Mouse (Mus musculus) Patski (cell line): ENCODE data around the gene Tomm34. TPM values are rescaled to one million over a fixed set of nuclear protein-coding genes. Genes with fewer than 3 reads are reported as not detected.

Experiments used
- ATAC-seq: fragments of 100-300 bp; one replicate; pipeline ENCODE4 v1.8.0; 2021
- CTCF ChIA-PET: fragments of 350-600 bp; sonication (Branson Sonifier 250); formaldehyde crosslinking; loops from one replicate; lab custom pipeline; 2022; ENCODE audit warnings: inconsistent platforms; lab: Charles Lee
- POLR2A ChIA-PET: fragments of 350-600 bp; sonication (Branson Sonifier 250); formaldehyde crosslinking; loops from one replicate; lab custom pipeline; 2022; ENCODE audit warnings: antibody characterized with exemption, inconsistent platforms; lab: Charles Lee
- DNase-seq: peaks from one replicate; pipeline ENCODE4 v3.0.0-alpha.2; 2011; ENCODE audit warnings: low read depth, low spot score
- H3K27me3 ChIP-seq: fragments of 371-371 bp; one replicate; pipeline ENCODE4 v1.5.1; 2021
- CTCF ChIP-seq: fragments of 100-300 bp; IDR thresholded peaks from one replicate; pipeline ENCODE4 v1.5.1; 2021
- in situ Hi-C: fragments of 300-500 bp; cut with MboI; formaldehyde crosslinking; loops from 3 replicates; pipeline ENCODE4 v1.11.1; 2018; ENCODE audit warnings: low pct_unique_long_range_greater_than_20kb, mixed read lengths
- polyA plus RNA-seq: library from polyadenylated mRNA; unstranded; gene quantifications from one replicate; pipeline ENCODE4 v1.2.3, GENCODE M21; 2021

Gene Tomm34
- polyA plus RNA-seq, 1 experiment from 2014 or later: 58.3 TPM

DNA sequence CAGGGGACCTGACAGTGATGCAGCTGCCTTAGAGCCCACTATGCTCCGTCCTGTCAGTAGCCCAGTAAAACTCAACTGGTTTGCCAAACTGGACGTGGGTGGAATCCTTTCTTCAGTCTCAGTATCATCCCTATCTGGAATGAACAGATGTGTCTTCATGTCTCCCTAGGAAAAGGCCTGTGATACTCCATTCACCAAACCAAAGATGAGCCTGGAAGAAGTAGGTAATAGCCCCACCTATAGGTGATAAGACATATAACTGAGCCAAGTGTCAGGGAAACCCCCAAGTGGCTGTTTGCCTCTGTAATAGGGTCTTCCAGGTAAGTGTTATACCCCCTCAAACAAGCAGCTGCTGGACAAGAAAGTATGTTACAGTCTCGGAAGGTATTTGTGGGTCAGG, 52.1 kb downstream of the Tomm34 start:
- CTCF ChIA-PET: no interaction called here
- DNase-seq (no peak), ATAC-seq (no peak)
- TF ChIP-seq CTCF: no peak
- H3K27me3 ChIP-seq: no peaks in the 10 kb centered on the region
- in situ Hi-C loops: no loop called here
- POLR2A ChIA-PET: no interaction called here

DNA sequence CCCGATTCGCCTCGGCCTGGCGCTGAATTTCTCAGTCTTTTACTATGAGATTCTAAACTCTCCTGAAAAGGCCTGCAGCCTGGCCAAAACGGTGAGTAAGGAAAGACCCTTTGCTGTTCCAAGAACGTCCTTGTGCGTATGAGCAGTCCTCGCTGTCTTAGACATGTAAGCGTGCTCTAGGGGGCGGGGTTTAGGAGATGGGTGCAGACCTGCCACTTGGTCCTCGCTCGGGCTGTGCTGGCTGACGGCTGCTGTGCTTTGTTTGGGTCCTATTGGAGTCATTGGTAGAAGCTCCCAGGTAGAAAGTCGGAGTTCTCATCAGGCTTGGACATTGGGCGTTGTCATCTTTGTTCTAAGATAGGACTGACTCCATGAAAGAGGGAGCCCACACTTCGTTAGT, 55.7 kb downstream of the Tomm34 start:
- in situ Hi-C loops: no loop called here
- no peak for TF ChIP-seq CTCF
- ATAC-seq (no peak), DNase-seq (no peak)
- ChIA-PET POLR2A (no interaction called here), CTCF (no interaction called here)
- H3K27me3 ChIP-seq: no peaks in the 10 kb centered on the region

DNA sequence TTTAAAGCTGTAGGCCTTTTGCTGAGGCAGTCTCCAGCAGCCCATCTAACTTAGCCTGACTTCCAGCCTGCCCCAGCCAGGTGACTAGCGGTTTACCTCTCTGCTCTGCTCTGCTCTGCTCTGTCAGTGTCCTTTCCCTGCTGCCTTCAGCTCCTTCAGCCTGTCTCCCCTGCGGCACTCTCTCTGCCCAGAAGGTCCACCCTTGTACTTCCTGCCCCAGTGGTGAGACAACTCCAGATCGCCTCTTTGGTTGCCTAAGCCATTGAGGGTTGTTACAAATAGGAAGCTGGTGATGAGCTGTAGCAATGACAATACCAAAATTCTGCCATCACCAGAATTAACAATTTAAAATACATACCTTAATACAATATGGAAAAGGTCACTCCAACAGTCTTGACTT, 60.0 kb downstream of the Tomm34 start:
- POLR2A ChIA-PET: no interaction called here
- in situ Hi-C loops: no loop called here
- DNase-seq (no peak), ATAC-seq (no peak)
- CTCF ChIA-PET: interaction anchor here (1.2 to 1.7 kb wide), 2 partner anchors 10 to 13 kb away, joined by 4 read pairs; no protein-coding TSS in a partner anchor
- no peak for TF ChIP-seq CTCF
- H3K27me3 ChIP-seq: no peaks in the 10 kb centered on the region

DNA sequence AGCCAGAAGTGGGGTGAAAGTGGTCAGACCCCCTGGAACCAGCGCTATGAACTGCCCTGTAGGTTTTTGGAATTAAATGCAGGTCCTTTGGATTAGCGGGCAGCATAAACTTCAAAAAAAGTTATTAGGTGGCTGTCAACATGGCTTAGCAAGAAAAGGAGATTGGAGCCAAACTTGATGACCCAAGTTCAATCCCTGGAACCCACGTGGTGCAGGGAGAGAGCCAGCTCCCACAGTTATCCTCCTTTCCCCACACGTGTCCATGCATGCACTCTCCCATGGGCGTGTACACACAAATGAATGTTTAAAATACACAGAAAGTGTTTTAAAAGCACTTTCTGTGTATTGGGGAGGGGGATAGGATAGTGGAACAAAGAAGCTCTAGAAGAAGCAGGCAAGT, 60.5 kb downstream of the Tomm34 start:
- in situ Hi-C loops: no loop called here
- no peaks in the 10 kb centered on the region for H3K27me3 ChIP-seq
- TF ChIP-seq CTCF: no peak
- POLR2A ChIA-PET: no interaction called here
- CTCF ChIA-PET: interaction anchor here (1.7 kb wide), 1 partner anchor 13 kb away, joined by 4 read pairs; no protein-coding TSS in a partner anchor
- ATAC-seq (no peak), DNase-seq (no peak)

- TF ChIP-seq CTCF: no peak
- H3K27me3 ChIP-seq: no peaks in the 10 kb centered on the region
- ATAC-seq: no peak
- no peak for DNase-seq
- POLR2A ChIA-PET: interaction anchor here (1.3 kb wide), 2 partner anchors 10 to 12 kb away, joined by 4 read pairs; no protein-coding TSS in a partner anchor
- CTCF ChIA-PET: interaction anchor here (0.9 kb wide), 1 partner anchor 139 kb away, joined by 3 read pairs; no protein-coding TSS in a partner anchor
- in situ Hi-C loops: no loop called here
These were observed 61.7 kb downstream of the Tomm34 start for GRCm38 (mm10) chr2:164009227-164009626.

- ChIA-PET CTCF (no interaction called here), POLR2A (interaction anchor here (1.3 kb wide), 1 partner anchor 9 kb away, joined by 4 read pairs; no protein-coding TSS in a partner anchor)
- in situ Hi-C loops: no loop called here
- ATAC-seq: no peak
- H3K27me3 ChIP-seq: no peaks in the 10 kb centered on the region
- no peak for DNase-seq
- TF ChIP-seq CTCF: no peak
These were observed 62.9 kb downstream of the Tomm34 start for GRCm38 (mm10) chr2:164007987-164008545.

DNA sequence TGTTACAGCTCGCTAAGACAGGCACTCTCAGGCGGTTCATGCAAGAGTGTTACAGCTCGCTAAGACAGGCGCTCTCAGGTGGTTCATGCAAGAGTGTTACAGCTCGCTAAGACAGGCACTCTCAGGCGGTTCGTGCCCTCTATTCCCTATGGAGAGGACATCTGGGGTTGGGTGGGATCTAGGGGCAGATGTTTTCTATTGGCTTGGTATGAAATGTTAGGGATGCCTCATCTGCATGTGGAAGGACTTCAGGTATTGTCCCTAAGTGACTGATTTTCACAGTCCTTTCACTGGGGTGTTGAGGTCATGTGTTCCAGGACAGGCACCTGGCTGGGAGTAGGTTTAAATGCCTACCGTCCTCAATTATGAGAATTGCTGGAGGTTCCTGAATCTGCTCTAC, 63.4 kb downstream of the Tomm34 start:
- ChIA-PET POLR2A (no interaction called here), CTCF (no interaction called here)
- no peak for TF ChIP-seq CTCF
- H3K27me3 ChIP-seq: no peaks in the 10 kb centered on the region
- in situ Hi-C loops: no loop called here
- DNase-seq (no peak), ATAC-seq (no peak)

DNA sequence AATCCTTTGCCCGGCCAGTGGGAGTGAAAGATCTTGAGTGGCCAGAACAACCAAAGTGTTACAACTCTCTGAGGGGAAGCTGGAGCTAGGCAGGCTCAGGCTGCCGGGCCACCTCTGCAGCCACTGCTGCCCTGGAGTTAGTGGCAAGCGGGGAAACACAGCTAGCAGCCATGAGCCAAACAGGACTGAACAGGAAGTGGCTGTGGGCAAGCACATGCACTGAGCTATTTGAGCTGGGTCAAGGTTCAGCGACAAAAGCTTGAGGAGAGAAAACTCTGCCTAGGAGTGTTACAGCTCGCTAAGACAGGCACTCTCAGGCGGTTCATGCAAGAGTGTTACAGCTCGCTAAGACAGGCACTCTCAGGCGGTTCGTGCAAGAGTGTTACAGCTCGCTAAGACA, 64.0 kb downstream of the Tomm34 start:
- no peaks in the 10 kb centered on the region for H3K27me3 ChIP-seq
- TF ChIP-seq CTCF: no peak
- ChIA-PET CTCF (interaction anchor here (1.2 kb wide), 1 partner anchor 20 kb away, joined by 3 read pairs; no protein-coding TSS in a partner anchor), POLR2A (no interaction called here)
- DNase-seq: no peak
- ATAC-seq: no peak
- in situ Hi-C loops: no loop called here

- DNase-seq: no peak
- in situ Hi-C loops: no loop called here
- CTCF ChIA-PET: no interaction called here
- H3K27me3 ChIP-seq: no peaks in the 10 kb centered on the region
- POLR2A ChIA-PET: no interaction called here
- no peak for ATAC-seq
- no peak for TF ChIP-seq CTCF
These were observed 66.5 kb downstream of the Tomm34 start for GRCm38 (mm10) chr2:164004503-164004902.

Other genes with a start within 250 kb of the Tomm34 start
- gene Kcnk15, start 217.5 kb downstream of the Tomm34 start, polyA plus RNA-seq: not detected
- not detected for gene Rims4, start 152.5 kb downstream of the Tomm34 start, polyA plus RNA-seq
- 219 TPM for gene Ywhab, start 76.2 kb downstream of the Tomm34 start, polyA plus RNA-seq
- gene Pabpc1l, start 45.7 kb downstream of the Tomm34 start, polyA plus RNA-seq: 0.60 TPM
- gene Stk4, start 847 bp downstream of the Tomm34 start, polyA plus RNA-seq: 28.8 TPM
- gene Kcns1, start 99.9 kb upstream of the Tomm34 start, polyA plus RNA-seq: not detected
- 0.05 TPM for gene Wfdc5, start 111.6 kb upstream of the Tomm34 start, polyA plus RNA-seq
- not detected for gene Wfdc12, start 119.4 kb upstream of the Tomm34 start, polyA plus RNA-seq
- gene Wfdc15a, start 129.0 kb upstream of the Tomm34 start, polyA plus RNA-seq: not detected
- not detected for gene Wfdc15b, start 150.5 kb upstream of the Tomm34 start, polyA plus RNA-seq
- gene Svs2, start 167.3 kb upstream of the Tomm34 start, polyA plus RNA-seq: not detected
- gene Svs3b, start 185.5 kb upstream of the Tomm34 start, polyA plus RNA-seq: not detected
- gene Svs4, start 207.3 kb upstream of the Tomm34 start, polyA plus RNA-seq: not detected
- gene Svs3a, start 218.1 kb upstream of the Tomm34 start, polyA plus RNA-seq: not detected
- gene Svs6, start 245.6 kb upstream of the Tomm34 start, polyA plus RNA-seq: not detected